Mouse (Mus musculus): ENCODE measurements around the gene Tsc22d3. TPM values are rescaled to one million over a fixed set of nuclear protein-coding genes. Genes with fewer than 3 reads are reported as not detected.

Gene Tsc22d3
- polyA plus RNA-seq, 1 experiment: 0.07 TPM

DNA sequence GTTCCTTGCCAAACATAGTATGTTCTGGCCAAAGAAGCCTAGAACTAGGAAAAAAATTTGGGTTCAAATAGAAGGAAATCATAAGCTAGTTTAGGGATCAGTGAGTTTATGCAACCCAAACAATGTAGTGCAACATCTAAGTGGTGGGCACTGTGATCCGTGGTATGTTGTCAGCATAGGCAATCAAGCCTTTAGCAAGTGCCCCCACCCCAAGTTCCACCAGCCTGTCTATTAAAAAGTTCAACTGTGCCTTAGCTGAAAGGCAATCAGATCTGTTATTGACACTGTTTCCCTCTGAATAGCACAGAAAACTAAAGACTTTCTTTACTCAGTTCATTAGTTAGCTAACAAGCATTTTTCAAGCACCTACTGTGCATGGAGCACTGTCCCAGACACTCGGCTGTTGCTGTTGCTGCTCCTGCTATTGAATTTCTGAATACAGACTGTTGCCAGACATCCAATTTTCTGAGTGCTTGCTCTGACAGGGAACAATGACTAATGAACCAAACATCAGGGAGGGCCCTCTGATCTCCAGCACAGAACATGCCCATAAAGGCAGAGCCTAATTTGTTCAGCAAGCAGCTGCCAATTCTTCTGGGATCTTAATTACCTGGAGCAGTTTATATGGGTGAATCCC lies 27.6 kb downstream of the Tsc22d3 start:
- peaks cover 2% of the 10 kb centered on the region; the same call in 1 of the 2 replicates for H3K27me3 ChIP-seq (ENCODE audit: control insufficient read depth)
- TF ChIP-seq TAL1 (IDR thresholded peaks at IDR 0.05; ENCODE audit: low read length): no peak
- TF ChIP-seq GATA1 (IDR thresholded peaks at IDR 0.05; ENCODE audit: low read length): no peak
- no peak overlapping the region for H3K4me3 ChIP-seq (replicated peaks)
- H3K4me1 ChIP-seq (ENCODE audit: control insufficient read depth): no peaks in the 10 kb centered on the region
- no peaks in the 10 kb centered on the region for H3K36me3 ChIP-seq (ENCODE audit: control insufficient read depth)
- H3K9me3 ChIP-seq (ENCODE audit: control insufficient read depth, low read length): no peaks in the 10 kb centered on the region

DNA sequence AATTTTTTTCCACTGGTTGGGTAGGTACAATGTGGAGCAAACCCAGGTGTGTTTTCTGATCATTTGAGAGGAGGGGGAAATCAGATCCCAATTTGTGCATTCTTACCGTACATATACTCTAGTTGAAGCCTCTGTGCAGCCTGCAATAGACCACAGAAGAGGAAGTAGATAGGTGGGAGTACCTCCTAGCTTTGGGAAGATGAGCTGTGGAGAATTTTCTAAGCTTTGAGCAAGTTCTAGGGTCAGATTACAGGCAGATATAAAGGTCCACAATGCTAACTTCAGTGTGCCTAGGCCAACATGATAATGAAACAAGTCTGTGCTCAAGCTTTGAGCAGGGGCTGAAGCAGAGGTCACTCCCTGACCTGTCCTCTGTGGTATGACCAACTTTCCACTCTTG lies 30.9 kb downstream of the Tsc22d3 start:
- Histone ChIP-seq H3K36me3 (ENCODE audit: control insufficient read depth) (no peaks in the 10 kb centered on the region), H3K4me3 (replicated peaks) (no peak overlapping the region), H3K4me1 (ENCODE audit: control insufficient read depth) (no peaks in the 10 kb centered on the region), H3K9me3 (ENCODE audit: control insufficient read depth, low read length) (no peaks in the 10 kb centered on the region), H3K27me3 (ENCODE audit: control insufficient read depth) (peaks cover 6% of the 10 kb centered on the region; the same call in 1 of the 2 replicates)
- TF ChIP-seq GATA1 (IDR thresholded peaks at IDR 0.05; ENCODE audit: low read length) (no peak), TAL1 (IDR thresholded peaks at IDR 0.05; ENCODE audit: low read length) (no peak)

- TF ChIP-seq GATA1 (IDR thresholded peaks at IDR 0.05; ENCODE audit: low read length) (no peak), TAL1 (IDR thresholded peaks at IDR 0.05; ENCODE audit: low read length) (no peak)
- no peaks in the 10 kb centered on the region for H3K9me3 ChIP-seq (ENCODE audit: control insufficient read depth, low read length)
- H3K4me3 ChIP-seq (replicated peaks): no peak overlapping the region
- peaks cover 6% of the 10 kb centered on the region; the same call in 1 of the 2 replicates for H3K27me3 ChIP-seq (ENCODE audit: control insufficient read depth)
- no peaks in the 10 kb centered on the region for H3K4me1 ChIP-seq (ENCODE audit: control insufficient read depth)
- no peaks in the 10 kb centered on the region for H3K36me3 ChIP-seq (ENCODE audit: control insufficient read depth)
Measured at GRCm38 (mm10) chrX:140567711-140568407, 32.6 kb downstream of the Tsc22d3 start.

- no peaks in the 10 kb centered on the region for H3K4me1 ChIP-seq (ENCODE audit: control insufficient read depth)
- H3K27me3 ChIP-seq (ENCODE audit: control insufficient read depth): peaks cover 6% of the 10 kb centered on the region; the same call in 1 of the 2 replicates
Measured at GRCm38 (mm10) chrX:140565759-140566158, 34.7 kb downstream of the Tsc22d3 start.

DNA sequence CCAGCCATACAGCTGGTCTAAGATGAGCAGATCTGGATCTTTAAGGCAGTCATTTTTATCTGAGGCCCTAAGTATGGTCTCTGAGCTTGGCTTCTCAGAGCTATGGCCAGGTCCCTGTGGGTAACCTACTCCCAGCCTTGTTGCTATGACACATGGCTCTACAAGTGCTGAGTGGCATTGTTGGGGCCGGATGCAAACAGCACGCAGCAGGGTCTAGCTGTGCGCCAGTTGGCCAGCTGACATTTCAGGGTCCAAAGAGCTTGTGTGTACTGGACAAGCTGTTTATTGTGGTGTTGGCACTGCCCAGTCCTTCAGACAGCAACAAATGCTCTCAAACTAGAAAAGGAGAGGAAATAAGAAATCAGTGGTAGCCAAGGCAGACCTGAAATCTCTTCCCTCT lies 35.2 kb downstream of the Tsc22d3 start:
- H3K36me3 ChIP-seq (ENCODE audit: control insufficient read depth): no peaks in the 10 kb centered on the region
- TF ChIP-seq GATA1 (IDR thresholded peaks at IDR 0.05; ENCODE audit: low read length) (no peak), TAL1 (IDR thresholded peaks at IDR 0.05; ENCODE audit: low read length) (no peak)
- no peaks in the 10 kb centered on the region for H3K9me3 ChIP-seq (ENCODE audit: control insufficient read depth, low read length)
- H3K4me1 ChIP-seq (ENCODE audit: control insufficient read depth): no peaks in the 10 kb centered on the region
- H3K27me3 ChIP-seq (ENCODE audit: control insufficient read depth): peaks cover 6% of the 10 kb centered on the region; the same call in 1 of the 2 replicates
- no peak overlapping the region for H3K4me3 ChIP-seq (replicated peaks)

More at GRCm38 (mm10) chrX:140565759-140566158, 34.7 kb downstream of the Tsc22d3 start:
- TF ChIP-seq GATA1 (IDR thresholded peaks at IDR 0.05; ENCODE audit: low read length) (no peak), TAL1 (IDR thresholded peaks at IDR 0.05; ENCODE audit: low read length) (no peak)
- H3K9me3 ChIP-seq (ENCODE audit: control insufficient read depth, low read length): no peaks in the 10 kb centered on the region
- H3K36me3 ChIP-seq (ENCODE audit: control insufficient read depth): no peaks in the 10 kb centered on the region
- H3K4me3 ChIP-seq (replicated peaks): no peak overlapping the region

DNA sequence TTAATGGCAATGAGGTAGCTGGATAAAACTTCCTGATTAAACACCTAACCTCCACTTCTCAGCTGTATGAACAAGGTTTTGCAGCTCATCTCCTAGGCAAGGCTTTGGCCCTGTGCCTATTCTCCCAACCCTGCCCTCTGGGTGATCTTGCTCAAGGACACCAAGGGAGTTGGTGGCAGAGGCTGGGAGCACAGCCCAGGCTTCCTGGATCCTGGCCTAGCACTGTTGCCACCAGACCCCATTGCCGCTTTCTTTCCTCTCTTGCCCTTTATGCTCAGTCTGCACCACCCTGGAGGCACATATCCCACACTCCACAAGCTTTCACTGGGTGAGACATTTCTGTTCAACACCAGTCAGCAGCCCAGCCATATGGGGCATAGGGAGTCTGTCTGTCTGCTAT lies 35.7 kb downstream of the Tsc22d3 start:
- TF ChIP-seq TAL1 (IDR thresholded peaks at IDR 0.05; ENCODE audit: low read length) (no peak), GATA1 (IDR thresholded peaks at IDR 0.05; ENCODE audit: low read length) (no peak)

DNA sequence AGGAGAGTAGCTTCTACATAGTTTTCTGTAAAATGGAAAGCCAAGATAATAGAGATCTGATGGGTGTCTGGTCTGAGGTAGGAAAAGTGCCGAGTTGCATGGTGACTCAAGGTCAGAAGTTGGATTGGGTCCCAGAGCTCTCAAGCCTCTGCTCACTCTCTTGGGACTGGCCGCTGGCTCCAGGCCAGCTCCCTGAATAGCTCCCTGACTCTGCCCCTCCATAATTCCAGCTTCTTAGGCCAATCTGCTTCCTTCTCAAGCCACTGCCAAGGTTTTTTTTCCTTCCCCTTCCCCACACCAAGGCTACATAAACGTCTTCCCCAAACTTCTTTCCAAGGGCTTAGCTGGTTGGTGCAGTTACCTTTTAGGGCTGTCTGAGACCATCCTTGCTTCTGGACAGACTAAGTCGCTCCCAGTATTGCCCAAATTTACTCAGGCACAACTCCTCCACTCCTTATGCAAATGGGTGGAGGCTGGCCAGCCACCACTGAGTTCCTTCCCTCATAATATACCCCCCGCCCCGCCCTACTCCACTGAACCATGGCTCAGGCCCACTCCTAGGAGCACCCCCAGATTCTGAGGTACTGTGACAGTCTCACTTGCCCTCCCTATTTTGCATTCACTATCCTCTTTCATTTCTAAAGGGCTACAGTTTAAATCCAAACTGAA lies 42.1 kb downstream of the Tsc22d3 start:
- Histone ChIP-seq H3K36me3 (ENCODE audit: control insufficient read depth) (no peaks in the 10 kb centered on the region), H3K4me1 (ENCODE audit: control insufficient read depth) (no peaks in the 10 kb centered on the region), H3K9me3 (ENCODE audit: control insufficient read depth, low read length) (no peaks in the 10 kb centered on the region), H3K4me3 (replicated peaks) (no peak overlapping the region), H3K27me3 (ENCODE audit: control insufficient read depth) (no peaks in the 10 kb centered on the region)
- TF ChIP-seq GATA1 (IDR thresholded peaks at IDR 0.05; ENCODE audit: low read length) (no peak), TAL1 (IDR thresholded peaks at IDR 0.05; ENCODE audit: low read length) (no peak)

More for the DNA sequence above, 35.7 kb downstream of the Tsc22d3 start:
- H3K4me1 ChIP-seq (ENCODE audit: control insufficient read depth): no peaks in the 10 kb centered on the region
- no peaks in the 10 kb centered on the region for H3K36me3 ChIP-seq (ENCODE audit: control insufficient read depth)
- H3K4me3 ChIP-seq (replicated peaks): no peak overlapping the region
- H3K9me3 ChIP-seq (ENCODE audit: control insufficient read depth, low read length): no peaks in the 10 kb centered on the region
- H3K27me3 ChIP-seq (ENCODE audit: control insufficient read depth): peaks cover 6% of the 10 kb centered on the region; the same call in 1 of the 2 replicates

- no peak for TF ChIP-seq TAL1 (IDR thresholded peaks at IDR 0.05; ENCODE audit: low read length)
- TF ChIP-seq GATA1 (IDR thresholded peaks at IDR 0.05; ENCODE audit: low read length): no peak
- H3K9me3 ChIP-seq (ENCODE audit: control insufficient read depth, low read length): no peaks in the 10 kb centered on the region
- no peaks in the 10 kb centered on the region for H3K36me3 ChIP-seq (ENCODE audit: control insufficient read depth)
- no peaks in the 10 kb centered on the region for H3K27me3 ChIP-seq (ENCODE audit: control insufficient read depth)
- H3K4me1 ChIP-seq (ENCODE audit: control insufficient read depth): no peaks in the 10 kb centered on the region
- H3K4me3 ChIP-seq (replicated peaks): no peak overlapping the region
Measured at GRCm38 (mm10) chrX:140555965-140556364, 44.5 kb downstream of the Tsc22d3 start.

DNA sequence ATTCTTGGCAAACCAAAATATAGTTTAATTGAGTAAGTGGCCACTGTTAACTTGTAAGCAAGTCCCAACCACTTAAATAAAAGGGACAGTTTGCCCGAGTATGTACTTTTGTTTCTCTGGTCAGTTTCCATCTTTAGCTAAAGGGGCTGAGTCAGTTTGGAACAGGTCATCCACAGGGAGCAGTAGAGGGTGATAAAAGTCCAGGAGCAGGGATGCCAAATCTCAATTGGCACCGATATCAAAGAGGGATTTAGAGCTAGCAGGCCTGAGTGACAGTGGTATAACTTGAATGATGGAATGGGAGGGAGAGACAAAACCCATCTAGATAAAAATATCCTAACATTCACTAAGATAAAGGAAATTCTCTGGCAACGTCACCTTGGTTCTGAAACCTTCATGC lies 45.0 kb downstream of the Tsc22d3 start:
- Histone ChIP-seq H3K4me1 (ENCODE audit: control insufficient read depth) (no peaks in the 10 kb centered on the region), H3K9me3 (ENCODE audit: control insufficient read depth, low read length) (no peaks in the 10 kb centered on the region), H3K27me3 (ENCODE audit: control insufficient read depth) (no peaks in the 10 kb centered on the region), H3K4me3 (replicated peaks) (no peak overlapping the region), H3K36me3 (ENCODE audit: control insufficient read depth) (no peaks in the 10 kb centered on the region)
- no peak for TF ChIP-seq TAL1 (IDR thresholded peaks at IDR 0.05; ENCODE audit: low read length)
- TF ChIP-seq GATA1 (IDR thresholded peaks at IDR 0.05; ENCODE audit: low read length): no peak
